Mouse (Mus musculus) c-Kit-positive CD71-negative TER-119-negative erythroid progenitor cells, embryonic 14.5 days (primary cell): Measurements from ENCODE around the gene L2hgdh.

ENCODE experiments used
- DNase-seq: peaks from one replicate; pipeline ENCODE4 v3.0.0-alpha.2; 2013; ENCODE audit warnings: low read depth

Gene L2hgdh

GRCm38 (mm10) chr12:69724711-69725460 lies at the start of gene L2hgdh, which contains the start of gene Atp5s:
L2hgdh (minus strand) TSS chr12:69724873.
Atp5s (plus strand) TSS chr12:69724950.
- peak; percentile 98 for DNase-seq

GRCm38 (mm10) chr12:69768841-69769240 lies 44.2 kb upstream of the L2hgdh start:
- no peak for DNase-seq

GRCm38 (mm10) chr12:69767476-69768258 lies 43.0 kb upstream of the L2hgdh start:
- no peak for DNase-seq

GRCm38 (mm10) chr12:69766185-69766904 lies 41.7 kb upstream of the L2hgdh start:
- DNase-seq: no peak

- DNase-seq: no peak
Observed at GRCm38 (mm10) chr12:69765543-69765942, 40.9 kb upstream of the L2hgdh start.

- no peak for DNase-seq
Observed at GRCm38 (mm10) chr12:69761603-69762002, 36.9 kb upstream of the L2hgdh start.

- DNase-seq: no peak
Observed at GRCm38 (mm10) chr12:69760743-69761406, 36.2 kb upstream of the L2hgdh start.

- no peak for DNase-seq
Observed at GRCm38 (mm10) chr12:69760014-69760413, 35.3 kb upstream of the L2hgdh start.

DNA sequence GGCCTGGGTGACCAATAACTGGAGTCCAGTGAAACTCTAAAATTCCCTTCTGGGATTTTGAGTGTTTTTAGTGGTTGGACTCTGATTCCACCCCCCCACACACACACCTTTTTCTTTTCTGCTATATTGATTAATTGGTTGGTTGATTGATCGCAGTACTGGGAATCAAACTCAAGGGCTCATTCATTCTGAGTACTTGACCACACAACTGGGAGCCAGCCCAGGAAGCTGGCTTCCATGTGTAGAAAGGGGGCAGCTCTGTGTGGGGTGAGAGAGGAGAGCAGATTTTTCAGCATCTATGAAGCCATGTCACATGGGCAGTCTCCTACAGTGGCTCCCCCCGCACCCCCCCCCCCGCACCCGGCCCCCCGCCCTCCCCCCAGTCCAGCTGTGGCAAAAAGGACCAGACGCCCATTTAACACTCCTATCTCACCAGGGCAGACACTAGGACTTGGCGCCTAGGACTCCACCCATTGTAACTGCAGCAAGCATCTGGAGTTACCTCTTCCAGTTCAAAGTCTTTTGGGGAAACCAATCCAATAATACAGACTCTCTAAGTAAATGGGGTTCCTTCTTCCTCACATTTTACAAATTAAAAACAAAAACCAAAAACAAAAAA lies 34.7 kb upstream of the L2hgdh start:
- no peak for DNase-seq

DNA sequence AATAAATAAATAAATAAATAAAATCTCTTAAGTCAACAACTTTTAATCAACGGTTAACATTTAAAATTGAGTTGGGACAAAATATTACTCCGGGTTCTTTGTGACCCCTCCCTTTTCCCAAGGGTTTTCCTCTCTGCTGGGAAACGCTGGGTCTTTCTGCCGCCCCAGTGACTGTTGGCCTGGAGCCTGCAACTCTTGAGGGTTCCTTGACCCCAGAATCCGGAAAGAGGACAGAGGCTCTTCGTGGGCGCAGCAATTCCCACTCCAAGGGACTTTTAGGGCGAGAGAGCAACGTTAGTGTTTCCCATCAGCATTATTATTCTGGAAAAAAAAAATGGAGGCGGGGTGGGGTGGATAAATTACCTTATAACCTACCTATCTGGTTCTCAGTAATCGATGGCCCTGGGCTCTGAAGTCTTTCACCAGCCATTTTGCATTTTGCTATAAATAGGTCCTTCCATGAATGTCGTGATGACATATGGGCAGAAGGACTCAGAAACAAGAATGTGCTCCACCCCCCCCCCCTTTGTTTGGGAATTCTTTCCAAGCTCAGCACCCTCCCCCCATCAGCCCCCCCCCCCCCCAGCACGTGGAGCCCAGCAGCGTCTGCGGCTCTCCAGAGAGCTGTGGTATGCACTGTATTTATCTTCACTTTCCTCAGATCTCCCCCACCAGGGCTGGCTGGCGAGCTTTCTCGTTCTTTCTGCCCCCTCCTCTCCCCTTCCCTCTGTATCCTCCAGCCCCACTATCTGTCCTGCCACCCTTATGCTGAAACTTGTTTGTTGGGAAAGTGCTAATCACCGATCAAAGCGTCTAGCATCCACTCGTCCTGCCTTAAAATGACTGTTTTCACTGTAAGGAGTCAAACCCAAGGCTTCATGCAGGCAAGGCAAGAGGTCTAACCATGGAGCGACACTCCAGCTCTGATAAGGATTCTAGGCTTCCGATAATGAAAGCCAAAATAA lies 33.8 kb upstream of the L2hgdh start:
- DNase-seq: no peak

DNA sequence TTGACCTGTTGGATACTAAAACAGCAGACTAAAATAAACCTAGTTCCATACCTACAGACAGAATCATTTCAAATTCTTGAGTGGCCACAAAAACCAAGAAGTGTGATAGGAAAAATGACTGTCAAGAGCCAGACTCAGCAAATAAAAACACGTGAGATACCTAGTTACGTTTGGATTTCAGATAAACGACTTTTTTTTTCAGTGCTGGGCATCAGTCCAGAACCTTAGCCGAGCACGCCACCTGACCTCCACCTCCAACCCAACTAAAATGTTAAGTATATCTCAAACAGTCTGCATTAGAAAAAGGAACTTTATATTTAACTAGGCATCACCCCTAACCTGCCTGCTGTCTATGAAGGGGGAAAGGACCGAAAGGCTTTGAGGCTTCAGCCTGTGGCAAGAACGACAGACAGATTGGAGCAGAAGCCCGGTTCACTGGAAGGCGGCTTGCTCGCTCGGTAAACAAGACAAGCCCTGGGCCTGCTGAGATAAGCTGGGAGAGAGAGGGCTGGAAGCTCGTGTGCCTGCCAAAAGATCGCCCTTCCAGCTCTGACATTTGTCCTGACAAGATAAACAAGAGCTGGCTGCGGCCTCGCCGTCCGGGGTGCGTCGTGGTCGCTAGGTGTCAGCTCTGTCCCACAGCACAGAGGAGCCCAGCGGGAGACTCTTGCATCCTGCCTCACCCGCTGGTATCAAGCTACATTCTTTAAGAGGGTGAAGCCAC lies 32.9 kb upstream of the L2hgdh start:
- DNase-seq: peak; percentile 71

- DNase-seq: no peak
Observed at GRCm38 (mm10) chr12:69756015-69756414, 31.3 kb upstream of the L2hgdh start.

- DNase-seq: no peak
Observed at GRCm38 (mm10) chr12:69753936-69754335, 29.3 kb upstream of the L2hgdh start.

GRCm38 (mm10) chr12:69751864-69752341 lies 27.2 kb upstream of the L2hgdh start:
- DNase-seq: no peak

GRCm38 (mm10) chr12:69744138-69744537 lies 19.5 kb upstream of the L2hgdh start:
- no peak for DNase-seq

DNA sequence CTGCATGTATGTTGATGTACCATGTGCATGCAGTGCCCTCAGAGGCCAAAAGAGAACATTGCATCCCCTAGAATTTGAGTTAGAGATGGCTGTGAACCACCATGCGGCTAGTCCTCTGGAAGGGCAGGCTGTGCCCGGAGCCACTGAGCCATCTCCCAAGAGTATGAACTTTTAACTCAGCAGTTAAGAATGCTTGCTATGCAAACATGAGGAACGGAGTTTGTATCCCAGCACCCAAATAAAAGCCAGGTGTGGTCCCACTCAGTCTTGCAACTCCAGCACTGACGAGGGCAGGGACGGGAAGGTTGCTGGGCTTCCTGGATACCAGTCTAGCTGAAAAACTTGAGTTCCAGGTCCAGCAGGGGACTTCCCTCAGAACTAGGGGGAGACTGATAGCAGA lies 17.3 kb upstream of the L2hgdh start:
- DNase-seq: no peak

- no peak for DNase-seq
Observed at GRCm38 (mm10) chr12:69733923-69734322, 9.2 kb upstream of the L2hgdh start.

DNA sequence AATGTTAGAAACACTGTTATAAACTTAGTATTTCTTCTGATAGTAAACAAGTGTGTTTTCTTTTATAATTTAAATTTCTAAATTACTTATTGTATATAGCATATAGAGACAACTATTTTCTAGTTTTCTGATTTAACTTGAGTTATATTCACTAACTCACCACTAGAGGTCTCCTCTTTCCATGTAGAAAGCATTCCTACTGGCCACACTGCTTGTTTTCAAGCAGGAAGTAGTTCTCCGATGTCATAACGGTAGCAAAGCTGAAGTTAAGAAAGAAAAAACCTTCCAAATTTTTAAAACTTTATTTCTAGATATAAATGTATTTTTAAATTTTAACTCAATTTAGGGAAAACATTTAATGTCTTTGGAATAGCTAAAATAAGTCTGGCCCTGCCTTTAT lies 8.8 kb upstream of the L2hgdh start:
- no peak for DNase-seq

GRCm38 (mm10) chr12:69732221-69732620 lies 7.5 kb upstream of the L2hgdh start:
- DNase-seq: no peak

DNA sequence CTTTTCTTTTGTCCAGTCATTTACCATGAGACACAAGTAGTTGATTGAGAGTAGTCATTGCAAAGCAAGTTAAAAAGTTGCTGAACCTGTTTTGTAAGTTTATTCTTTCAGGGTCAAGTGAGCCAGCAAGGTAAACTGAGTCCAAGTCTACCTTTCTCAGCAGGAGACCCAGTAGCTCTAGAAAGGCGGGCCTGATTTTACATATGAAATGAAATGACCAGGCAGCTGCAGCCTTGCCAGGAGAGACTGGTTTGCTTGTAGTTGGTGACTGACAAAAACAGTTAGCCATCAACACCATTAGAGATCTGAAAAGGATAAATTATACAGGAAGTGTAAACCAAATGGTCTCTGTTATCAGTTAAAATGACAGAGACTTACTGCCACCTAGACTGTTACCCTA lies 5.6 kb upstream of the L2hgdh start:
- no peak for DNase-seq
